Mouse (Mus musculus): ENCODE data around the gene Klf16.

Klf16 gene

GRCm38 (mm10) chr10:80539493-80539892 is 37.6 kb downstream of the Klf16 start:
- no peak for DNase-seq (ENCODE audit: low spot score)

- DNase-seq (ENCODE audit: low spot score): no peak
Observed at GRCm38 (mm10) chr10:80538710-80539394, 38.3 kb downstream of the Klf16 start, which contains the start of gene Atp8b3. Gene Atp8b3, minus strand, starts transcription at chr10:80539124.

- no peak for DNase-seq (ENCODE audit: low spot score)
Observed at GRCm38 (mm10) chr10:80538180-80538579, 38.9 kb downstream of the Klf16 start.

GRCm38 (mm10) chr10:80535711-80536110 is 41.4 kb downstream of the Klf16 start:
- no peak for DNase-seq (ENCODE audit: low spot score)

GRCm38 (mm10) chr10:80535071-80535470 is 42.0 kb downstream of the Klf16 start:
- DNase-seq (ENCODE audit: low spot score): no peak

GRCm38 (mm10) chr10:80533704-80534103 is 43.4 kb downstream of the Klf16 start:
- DNase-seq (ENCODE audit: low spot score): no peak

GRCm38 (mm10) chr10:80532783-80533182 is 44.3 kb downstream of the Klf16 start:
- no peak for DNase-seq (ENCODE audit: low spot score)

GRCm38 (mm10) chr10:80526172-80526571 is 50.9 kb downstream of the Klf16 start:
- DNase-seq (ENCODE audit: low spot score): no peak

- no peak for DNase-seq (ENCODE audit: low spot score)
Observed at GRCm38 (mm10) chr10:80523299-80523698, 53.8 kb downstream of the Klf16 start.

GRCm38 (mm10) chr10:80519287-80519686 is 57.8 kb downstream of the Klf16 start:
- DNase-seq (ENCODE audit: low spot score): no peak
